Mouse (Mus musculus) intestine, embryonic 16.5 days (tissue): ENCODE measurements around the gene Tlr3. TPM values are rescaled to one million over a fixed set of nuclear protein-coding genes. Genes with fewer than 3 reads are reported as not detected.

Experiments
- ATAC-seq: fragments of 200-750 bp; cut with Nextera tagmentation; 2 replicates; pipeline ENCODE4 v1.8.0; 2017; ENCODE audit warnings: moderate TSS enrichment, moderate library complexity
- H3K27ac ChIP-seq: fragments of 300-500 bp; sonication (generic); 2 replicates; pipeline ENCODE4 v1.5.1; 2014; ENCODE audit warnings: mild to moderate bottlenecking, low read length
- H3K27me3 ChIP-seq: fragments of 300-500 bp; sonication (generic); replicated peaks from 2 replicates; pipeline ENCODE4 v1.6.1; 2014; ENCODE audit warnings: low read length, control low read depth, mixed read lengths; ENCODE audit not compliant: control insufficient read depth, insufficient read depth
- H3K36me3 ChIP-seq: fragments of 300-500 bp; sonication (generic); 2 replicates; pipeline ENCODE4 v1.6.1; 2014; ENCODE audit warnings: low read length, control low read depth; ENCODE audit not compliant: control insufficient read depth, insufficient read depth
- H3K4me1 ChIP-seq: fragments of 300-500 bp; sonication (generic); 2 replicates; pipeline ENCODE4 v1.6.1; 2014; ENCODE audit warnings: low read length, control low read depth, mixed read lengths; ENCODE audit not compliant: control insufficient read depth, insufficient read depth
- H3K4me2 ChIP-seq: fragments of 300-500 bp; sonication (generic); 2 replicates; pipeline ENCODE4 v1.6.1; 2014; ENCODE audit warnings: low read depth, low read length, control low read depth
- H3K4me3 ChIP-seq: fragments of 300-500 bp; sonication (generic); 2 replicates; pipeline ENCODE4 v1.5.1; 2014; ENCODE audit warnings: mild to moderate bottlenecking, low read length
- H3K9ac ChIP-seq: fragments of 300-500 bp; sonication (generic); 2 replicates; pipeline ENCODE4 v1.6.1; 2014; ENCODE audit warnings: low read depth, low read length
- H3K9me3 ChIP-seq: fragments of 300-500 bp; sonication (generic); 2 replicates; pipeline ENCODE4 v1.6.1; 2016; ENCODE audit warnings: low read length, control low read depth; ENCODE audit not compliant: control insufficient read depth
- WGBS: fragments of 180-500 bp; shearing (Covaris S2); extraction: QIAGEN DNeasy Blood & Tissue Kit; methylation state at CpG from one replicate; pipeline ENCODE4 v1.1.7; 2014; 5-methylcytosine and 5-hydroxymethylcytosine counted together
- polyA plus RNA-seq: library from polyadenylated mRNA; unstranded; fragments of >200 nt; fragmentation: Nextera tagmentation; extraction: Ambion mirVana; gene quantifications from 2 replicates; pipeline ENCODE4 v1.2.1, GENCODE M21; 2015

Gene Tlr3
- polyA plus RNA-seq: 1.0 and 1.4 TPM in 2 replicates

GRCm38 (mm10) chr8:45410882-45411281 is at the start of gene Tlr3:
Gene Tlr3, minus strand, starts transcription at chr8:45411080.
- H3K4me3 ChIP-seq: peak within 1 kb of the TSS; percentile 57
- H3K27me3 ChIP-seq: no peaks in the 10 kb centered on the region
- no peaks in the 10 kb centered on the region for H3K36me3 ChIP-seq
- peak; percentile 52 for ATAC-seq
- peak within 1 kb of the TSS; percentile 69 for H3K27ac ChIP-seq
- H3K4me2 ChIP-seq: peak within 1 kb of the TSS; percentile 70
- H3K9me3 ChIP-seq: no peaks in the 10 kb centered on the region
- H3K9ac ChIP-seq: peak within 1 kb of the TSS; percentile 72
- 41% methylated on average over 2 of the region's 2 CpGs for WGBS
- peaks cover 5% of the 10 kb centered on the region; the same call in 1 of the 2 replicates for H3K4me1 ChIP-seq

- ATAC-seq: no peak
- Histone ChIP-seq H3K4me1 (no peaks in the 10 kb centered on the region), H3K9ac (no peak overlapping the region), H3K4me3 (no peak overlapping the region), H3K9me3 (no peaks in the 10 kb centered on the region), H3K4me2 (no peak overlapping the region), H3K27ac (no peak overlapping the region), H3K27me3 (no peaks in the 10 kb centered on the region), H3K36me3 (no peaks in the 10 kb centered on the region)
Measured at GRCm38 (mm10) chr8:45457874-45458273, 47.0 kb upstream of the Tlr3 start.

GRCm38 (mm10) chr8:45454426-45454825 is 43.5 kb upstream of the Tlr3 start:
- ATAC-seq: peak; percentile 71
- Histone ChIP-seq H3K27ac (no peak overlapping the region), H3K4me1 (no peaks in the 10 kb centered on the region), H3K4me3 (no peak overlapping the region), H3K9ac (no peak overlapping the region), H3K4me2 (no peak overlapping the region), H3K36me3 (no peaks in the 10 kb centered on the region), H3K27me3 (no peaks in the 10 kb centered on the region), H3K9me3 (no peaks in the 10 kb centered on the region)
- WGBS: 63% methylated on average over 6 of the region's 6 CpGs

GRCm38 (mm10) chr8:45452115-45452514 is 41.2 kb upstream of the Tlr3 start:
- Histone ChIP-seq H3K4me3 (no peak overlapping the region), H3K36me3 (no peaks in the 10 kb centered on the region), H3K9ac (no peak overlapping the region), H3K4me1 (no peaks in the 10 kb centered on the region), H3K9me3 (no peaks in the 10 kb centered on the region), H3K4me2 (no peak overlapping the region), H3K27me3 (no peaks in the 10 kb centered on the region), H3K27ac (no peak overlapping the region)
- WGBS: 73% methylated on average over 3 of the region's 3 CpGs
- ATAC-seq: no peak

- no peak overlapping the region for H3K9ac ChIP-seq
- no peak for ATAC-seq
- H3K4me3 ChIP-seq: no peak overlapping the region
- 71% methylated on average over 3 of the region's 3 CpGs for WGBS
- H3K4me2 ChIP-seq: no peak overlapping the region
- H3K36me3 ChIP-seq: no peaks in the 10 kb centered on the region
- no peaks in the 10 kb centered on the region for H3K27me3 ChIP-seq
- no peaks in the 10 kb centered on the region for H3K9me3 ChIP-seq
- no peaks in the 10 kb centered on the region for H3K4me1 ChIP-seq
- no peak overlapping the region for H3K27ac ChIP-seq
Measured at GRCm38 (mm10) chr8:45448842-45449241, 38.0 kb upstream of the Tlr3 start.

- H3K4me1 ChIP-seq: no peaks in the 10 kb centered on the region
- H3K4me2 ChIP-seq: no peak overlapping the region
- no peaks in the 10 kb centered on the region for H3K9me3 ChIP-seq
- WGBS: 62% methylated on average over 1 of the region's 1 CpGs
- H3K27me3 ChIP-seq: no peaks in the 10 kb centered on the region
- H3K9ac ChIP-seq: no peak overlapping the region
- ATAC-seq: no peak
- H3K27ac ChIP-seq: 0 out of 2 replicates have a peak overlapping the region, but pooled peaks have one; percentile 30
- no peaks in the 10 kb centered on the region for H3K36me3 ChIP-seq
- no peak overlapping the region for H3K4me3 ChIP-seq
Measured at GRCm38 (mm10) chr8:45448257-45448656, 37.4 kb upstream of the Tlr3 start.

- Histone ChIP-seq H3K27ac (no peak overlapping the region), H3K4me1 (0 out of 2 replicates have a peak, but pooled peaks cover 2% of the 10 kb centered on the region), H3K9ac (no peak overlapping the region), H3K9me3 (no peaks in the 10 kb centered on the region), H3K36me3 (no peaks in the 10 kb centered on the region), H3K4me3 (no peak overlapping the region), H3K27me3 (no peaks in the 10 kb centered on the region), H3K4me2 (no peak overlapping the region)
- whole genome bisulfite sequencing: 6% methylated on average over 5 of the region's 5 CpGs
- ATAC-seq: no peak
Measured at GRCm38 (mm10) chr8:45438899-45439535, 28.1 kb upstream of the Tlr3 start.

DNA sequence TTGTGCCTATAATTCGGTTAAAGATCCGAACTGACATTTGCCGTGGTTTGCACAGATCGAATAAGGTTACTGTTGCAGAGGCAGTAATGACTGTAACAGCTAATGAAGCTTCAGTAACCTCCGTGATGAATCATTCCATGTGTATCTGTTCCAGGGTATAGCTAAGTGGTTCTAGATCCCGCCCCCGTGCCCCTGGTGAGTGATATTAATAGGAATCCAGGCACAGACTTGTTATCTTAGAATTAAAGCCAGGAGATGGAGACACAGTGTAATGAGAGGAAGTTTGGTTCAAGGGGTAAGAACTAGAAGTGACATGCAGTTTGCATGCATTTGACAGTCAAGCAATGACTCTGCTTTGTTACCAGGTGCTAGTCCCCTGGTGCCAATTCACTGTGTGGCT is 9.3 kb upstream of the Tlr3 start:
- Histone ChIP-seq H3K27ac (no peak overlapping the region), H3K27me3 (no peaks in the 10 kb centered on the region), H3K9ac (no peak overlapping the region), H3K4me3 (no peak overlapping the region), H3K9me3 (no peaks in the 10 kb centered on the region), H3K4me2 (no peak overlapping the region), H3K4me1 (no peaks in the 10 kb centered on the region), H3K36me3 (no peaks in the 10 kb centered on the region)
- WGBS: 89% methylated on average over 7 of the region's 7 CpGs
- ATAC-seq: no peak

- Histone ChIP-seq H3K27ac (no peak overlapping the region), H3K9me3 (no peaks in the 10 kb centered on the region), H3K4me2 (no peak overlapping the region), H3K9ac (no peak overlapping the region), H3K4me3 (no peak overlapping the region), H3K4me1 (peaks cover 5% of the 10 kb centered on the region; the same call in 1 of the 2 replicates), H3K36me3 (no peaks in the 10 kb centered on the region), H3K27me3 (no peaks in the 10 kb centered on the region)
- no peak for ATAC-seq
- WGBS: 84% methylated on average over 7 of the region's 7 CpGs
Measured at GRCm38 (mm10) chr8:45414965-45415364, 4.1 kb upstream of the Tlr3 start.
